Mouse (Mus musculus): ENCODE data around the gene Eci1.

GRCm38 (mm10) chr17:24488186-24488661 lies 61.8 kb downstream of the Eci1 start, which contains the start of gene Caskin1:
- TF ChIP-seq POLR2A (IDR thresholded peaks at IDR 0.05; ENCODE audit: extremely low read depth, insufficient read depth, low read length) (no peak), CTCF (IDR thresholded peaks at IDR 0.05; ENCODE audit: extremely low read depth, insufficient read depth, low read length) (no peak)

All from cortical plate, adult 2 months (tissue).